Mouse (Mus musculus) B cell, adult 62 days (primary cell): ENCODE data around the gene Cpne5. TPM values are rescaled to one million over a fixed set of nuclear protein-coding genes. Genes with fewer than 3 reads are reported as not detected.

Experiments
- total RNA-seq: library from RNA; stranded (reverse); gene quantifications from 4 replicates; pipeline ENCODE4 v1.2.4, GENCODE M21; 2023

The Cpne5 gene
- 1.8 to 3.7 TPM (median 2.9 TPM) in 4 replicates for total RNA-seq

GRCm38 (mm10) chr17:29237772-29238420 is at the start of gene Cpne5:
Gene Cpne5, minus strand, starts transcription at chr17:29238167.

DNA sequence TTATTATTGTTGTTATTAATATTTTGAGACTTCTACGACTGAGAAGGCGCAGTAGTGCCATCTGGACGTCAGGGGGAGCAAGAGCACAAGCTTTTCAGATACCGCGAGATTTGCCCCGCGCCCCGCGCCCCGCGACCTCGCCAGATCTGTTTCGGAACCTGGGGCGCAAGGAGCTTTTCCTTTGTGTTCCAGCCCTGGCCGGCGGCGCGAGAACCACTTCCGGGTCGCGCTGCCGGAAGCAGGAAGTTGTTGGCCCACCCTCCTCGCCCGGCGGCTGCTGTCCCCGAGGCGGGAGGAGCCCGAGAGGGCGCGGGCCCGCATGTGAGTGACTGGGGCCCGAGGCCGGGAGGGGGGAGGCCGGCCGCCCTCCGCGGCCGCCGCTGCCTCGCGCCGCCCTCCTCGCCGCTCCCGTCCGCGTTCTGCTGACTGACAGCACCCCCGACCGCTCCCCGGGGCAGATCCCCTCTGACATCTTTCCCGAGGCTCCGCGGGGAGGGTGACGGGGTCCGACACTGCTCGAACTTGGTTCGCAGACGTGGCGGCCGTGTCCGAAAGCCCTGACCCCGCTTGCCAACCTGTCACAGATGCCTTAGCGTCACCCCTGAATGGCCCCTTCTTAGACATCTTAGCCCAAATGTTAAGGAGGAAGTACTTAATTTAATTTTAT is 30.8 kb upstream of the Cpne5 start, which contains the start of gene BC004004:
Gene BC004004, plus strand, starts transcription at position 107 of the 667 bp plus-strand sequence.

DNA sequence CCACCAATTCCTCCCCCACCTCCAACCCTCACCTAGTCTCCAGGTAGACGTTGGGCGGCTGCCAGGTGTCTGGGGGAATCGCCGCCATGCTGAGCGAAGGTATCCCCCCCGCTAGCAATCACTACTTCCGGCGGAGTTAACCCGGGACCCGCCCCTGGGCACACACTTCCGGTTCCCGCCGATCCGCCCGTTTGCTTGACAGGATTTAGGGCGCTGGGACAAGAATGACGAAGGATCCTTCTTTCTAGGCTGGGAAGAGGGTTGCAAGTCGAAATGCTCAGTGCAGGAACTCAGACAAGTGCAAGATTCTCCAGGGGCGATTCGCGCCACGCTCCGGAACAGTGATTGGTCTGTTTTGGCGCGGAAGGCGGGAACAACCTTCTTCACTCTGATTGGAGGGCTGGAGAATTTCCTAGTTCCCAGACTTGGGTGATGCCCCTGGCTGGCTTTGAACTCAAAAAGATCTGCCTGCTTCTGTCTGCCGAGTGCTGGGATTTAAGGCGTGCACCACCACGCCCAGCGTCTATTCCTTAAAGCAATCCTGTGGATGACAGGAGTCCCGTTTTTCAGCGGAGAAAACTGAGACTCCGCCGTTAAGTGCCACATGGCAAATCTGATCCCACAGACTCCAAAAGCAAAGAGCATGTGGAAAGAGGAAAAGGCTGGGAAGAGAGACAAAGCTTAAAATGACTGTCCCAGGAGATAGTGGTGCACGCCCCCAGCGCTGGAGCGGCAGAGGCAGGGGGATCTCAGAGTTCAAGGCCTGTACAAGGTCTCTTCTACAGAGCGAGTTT is 26.1 kb upstream of the Cpne5 start, which contains the start of gene Ppil1:
Gene Ppil1, minus strand, starts transcription at position 347 of the 794 bp plus-strand sequence.

DNA sequence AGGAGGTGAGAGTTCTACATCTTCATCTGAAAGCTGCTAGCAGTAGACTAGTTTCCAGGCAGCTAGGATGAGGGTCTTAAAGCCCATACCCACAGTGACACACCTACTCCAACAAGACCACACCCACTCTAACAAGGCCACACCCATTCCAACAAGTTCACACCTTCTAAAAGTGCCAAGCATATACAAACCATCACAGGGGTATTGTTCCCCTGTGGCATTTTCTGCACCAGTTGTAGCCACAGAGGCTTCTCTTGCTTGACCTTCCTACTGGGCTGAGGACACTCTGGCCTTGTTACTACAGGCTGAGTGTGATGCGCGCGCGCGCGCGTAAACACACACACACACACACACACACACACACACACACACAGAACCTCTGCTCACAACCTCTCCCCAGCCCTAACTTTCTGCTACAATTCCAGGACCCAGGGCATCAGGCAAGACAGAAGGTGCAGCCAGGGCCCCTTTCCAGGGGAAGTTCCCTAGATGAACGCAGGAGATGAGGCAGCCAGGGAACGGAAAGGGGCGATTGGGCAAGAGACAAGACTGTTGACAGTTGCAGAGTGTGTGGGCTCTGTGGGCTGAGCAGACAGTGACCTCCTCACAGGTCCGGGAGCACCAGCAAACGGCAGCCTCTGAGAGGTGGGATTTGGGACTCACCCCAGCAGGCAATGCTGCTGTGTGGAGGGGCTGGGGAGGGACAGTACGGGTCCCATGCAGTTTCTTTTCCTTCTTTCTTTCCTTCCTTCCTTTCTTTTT is 124.2 kb downstream of the Cpne5 start, which contains the start of gene Rab44:
Gene Rab44, plus strand, starts transcription at position 555 of the 762 bp plus-strand sequence.

Other genes starting within 250 kb of the Cpne5 start
- gene Stk38, start 230.2 kb downstream of the Cpne5 start, total RNA-seq: 164 to 178 TPM (median 168 TPM) in 4 replicates
- 518 to 567 TPM (median 548 TPM) in 4 replicates for gene Srsf3, start 205.5 kb downstream of the Cpne5 start, total RNA-seq
- 3.9 to 6.7 TPM (median 6.2 TPM) in 4 replicates for gene Cdkn1a, start 147.2 kb downstream of the Cpne5 start, total RNA-seq
- 0.15 to 1.1 TPM (median 0.50 TPM) in 3 of 4 replicates, not detected in the other for gene Rab44, start 124.0 kb downstream of the Cpne5 start, total RNA-seq
- gene Ppil1, start 26.0 kb upstream of the Cpne5 start, total RNA-seq: 16.2 to 21.0 TPM (median 18.3 TPM) in 4 replicates
- 112 to 123 TPM (median 119 TPM) in 4 replicates for gene BC004004, start 30.6 kb upstream of the Cpne5 start, total RNA-seq
- 1.0 to 1.8 TPM (median 1.6 TPM) in 4 replicates for gene Pi16, start 79.5 kb upstream of the Cpne5 start, total RNA-seq
- gene Mtch1, start 109.8 kb upstream of the Cpne5 start, total RNA-seq: 78.8 to 102 TPM (median 90.8 TPM) in 4 replicates
- 469 to 496 TPM (median 482 TPM) in 4 replicates for gene Fgd2, start 122.7 kb upstream of the Cpne5 start, total RNA-seq